Mouse (Mus musculus): ENCODE measurements at regions not wholly inside any gene's neighbourhood (a gene's known extent, or its start where the extent isn't known, plus 50 kb on each side); places are given as distances from the start of the nearest gene placed in this dataset.

GRCm38 (mm10) chr2:128518142-128518541, 72.9 kb upstream of the Spdye4c start:
- H3K36me3 ChIP-seq (ENCODE audit: control insufficient read depth, insufficient read depth, low read length), result no peaks in the 10 kb centered on the region
- H3K4me1 ChIP-seq (ENCODE audit: control insufficient read depth, insufficient read depth, low read length), result no peaks in the 10 kb centered on the region
- H3K27me3 ChIP-seq (ENCODE audit: control insufficient read depth, insufficient read depth, low read length), result no peaks in the 10 kb centered on the region
- H3K4me3 ChIP-seq (ENCODE audit: control insufficient read depth, low read depth, low read length), result no peak overlapping the region
- TF ChIP-seq CTCF (IDR thresholded peaks at IDR 0.05; ENCODE audit: control insufficient read depth, insufficient read depth, insufficient replicate concordance, low read depth, low read length) (no peak), POLR2A (IDR thresholded peaks at IDR 0.05; ENCODE audit: control insufficient read depth, low read depth, low read length) (no peak)
- H3K27ac ChIP-seq (ENCODE audit: control insufficient read depth, insufficient read depth, low read depth, low read length), result no peak overlapping the region

- no peak overlapping the region for H3K4me3 ChIP-seq (ENCODE audit: control insufficient read depth, low read depth, low read length)
- H3K27ac ChIP-seq (ENCODE audit: control insufficient read depth, insufficient read depth, low read depth, low read length), result no peak overlapping the region
- H3K4me1 ChIP-seq (ENCODE audit: control insufficient read depth, insufficient read depth, low read length), result no peaks in the 10 kb centered on the region
- no peaks in the 10 kb centered on the region for H3K36me3 ChIP-seq (ENCODE audit: control insufficient read depth, insufficient read depth, low read length)
- no peaks in the 10 kb centered on the region for H3K27me3 ChIP-seq (ENCODE audit: control insufficient read depth, insufficient read depth, low read length)
- TF ChIP-seq CTCF (IDR thresholded peaks at IDR 0.05; ENCODE audit: control insufficient read depth, insufficient read depth, insufficient replicate concordance, low read depth, low read length) (no peak), POLR2A (IDR thresholded peaks at IDR 0.05; ENCODE audit: control insufficient read depth, low read depth, low read length) (no peak)
These were observed 69.1 kb upstream of the Spdye4c start for GRCm38 (mm10) chr2:128521701-128522443.

GRCm38 (mm10) chr2:128523425-128524108, 67.4 kb upstream of the Spdye4c start:
- H3K27ac ChIP-seq (ENCODE audit: control insufficient read depth, insufficient read depth, low read depth, low read length), result no peak overlapping the region
- H3K27me3 ChIP-seq (ENCODE audit: control insufficient read depth, insufficient read depth, low read length), result no peaks in the 10 kb centered on the region
- no peak overlapping the region for H3K4me3 ChIP-seq (ENCODE audit: control insufficient read depth, low read depth, low read length)
- H3K4me1 ChIP-seq (ENCODE audit: control insufficient read depth, insufficient read depth, low read length), result no peaks in the 10 kb centered on the region
- TF ChIP-seq POLR2A (IDR thresholded peaks at IDR 0.05; ENCODE audit: control insufficient read depth, low read depth, low read length) (no peak), CTCF (IDR thresholded peaks at IDR 0.05; ENCODE audit: control insufficient read depth, insufficient read depth, insufficient replicate concordance, low read depth, low read length) (no peak)
- H3K36me3 ChIP-seq (ENCODE audit: control insufficient read depth, insufficient read depth, low read length), result no peaks in the 10 kb centered on the region

GRCm38 (mm10) chr2:128526100-128526499, 64.9 kb upstream of the Spdye4c start:
- H3K36me3 ChIP-seq (ENCODE audit: control insufficient read depth, insufficient read depth, low read length), result no peaks in the 10 kb centered on the region
- no peaks in the 10 kb centered on the region for H3K4me1 ChIP-seq (ENCODE audit: control insufficient read depth, insufficient read depth, low read length)
- no peak overlapping the region for H3K27ac ChIP-seq (ENCODE audit: control insufficient read depth, insufficient read depth, low read depth, low read length)
- no peak for TF ChIP-seq POLR2A (IDR thresholded peaks at IDR 0.05; ENCODE audit: control insufficient read depth, low read depth, low read length)
- TF ChIP-seq CTCF (IDR thresholded peaks at IDR 0.05; ENCODE audit: control insufficient read depth, insufficient read depth, insufficient replicate concordance, low read depth, low read length), result no peak
- no peak overlapping the region for H3K4me3 ChIP-seq (ENCODE audit: control insufficient read depth, low read depth, low read length)
- H3K27me3 ChIP-seq (ENCODE audit: control insufficient read depth, insufficient read depth, low read length), result no peaks in the 10 kb centered on the region

- Histone ChIP-seq H3K27ac (ENCODE audit: control insufficient read depth, insufficient read depth, low read depth, low read length) (no peak overlapping the region), H3K4me1 (ENCODE audit: control insufficient read depth, insufficient read depth, low read length) (no peaks in the 10 kb centered on the region), H3K4me3 (ENCODE audit: control insufficient read depth, low read depth, low read length) (no peak overlapping the region), H3K36me3 (ENCODE audit: control insufficient read depth, insufficient read depth, low read length) (no peaks in the 10 kb centered on the region), H3K27me3 (ENCODE audit: control insufficient read depth, insufficient read depth, low read length) (no peaks in the 10 kb centered on the region)
- TF ChIP-seq CTCF (IDR thresholded peaks at IDR 0.05; ENCODE audit: control insufficient read depth, insufficient read depth, insufficient replicate concordance, low read depth, low read length) (no peak), POLR2A (IDR thresholded peaks at IDR 0.05; ENCODE audit: control insufficient read depth, low read depth, low read length) (no peak)
These were observed 64.1 kb upstream of the Spdye4c start for GRCm38 (mm10) chr2:128526883-128527344.

GRCm38 (mm10) chr2:128536294-128536693, 54.7 kb upstream of the Spdye4c start:
- Histone ChIP-seq H3K27ac (ENCODE audit: control insufficient read depth, insufficient read depth, low read depth, low read length) (no peak overlapping the region), H3K36me3 (ENCODE audit: control insufficient read depth, insufficient read depth, low read length) (no peaks in the 10 kb centered on the region), H3K27me3 (ENCODE audit: control insufficient read depth, insufficient read depth, low read length) (no peaks in the 10 kb centered on the region), H3K4me1 (ENCODE audit: control insufficient read depth, insufficient read depth, low read length) (no peaks in the 10 kb centered on the region), H3K4me3 (ENCODE audit: control insufficient read depth, low read depth, low read length) (no peak overlapping the region)
- TF ChIP-seq CTCF (IDR thresholded peaks at IDR 0.05; ENCODE audit: control insufficient read depth, insufficient read depth, insufficient replicate concordance, low read depth, low read length), result no peak
- no peak for TF ChIP-seq POLR2A (IDR thresholded peaks at IDR 0.05; ENCODE audit: control insufficient read depth, low read depth, low read length)

GRCm38 (mm10) chr2:128537425-128537824, 53.6 kb upstream of the Spdye4c start:
- Histone ChIP-seq H3K4me1 (ENCODE audit: control insufficient read depth, insufficient read depth, low read length) (no peaks in the 10 kb centered on the region), H3K36me3 (ENCODE audit: control insufficient read depth, insufficient read depth, low read length) (no peaks in the 10 kb centered on the region), H3K4me3 (ENCODE audit: control insufficient read depth, low read depth, low read length) (no peak overlapping the region), H3K27me3 (ENCODE audit: control insufficient read depth, insufficient read depth, low read length) (no peaks in the 10 kb centered on the region), H3K27ac (ENCODE audit: control insufficient read depth, insufficient read depth, low read depth, low read length) (no peak overlapping the region)
- TF ChIP-seq POLR2A (IDR thresholded peaks at IDR 0.05; ENCODE audit: control insufficient read depth, low read depth, low read length) (no peak), CTCF (IDR thresholded peaks at IDR 0.05; ENCODE audit: control insufficient read depth, insufficient read depth, insufficient replicate concordance, low read depth, low read length) (no peak)
